Comparison of ENCODE assay signal across 7 mouse cellular contexts in the genomic region with DNA sequence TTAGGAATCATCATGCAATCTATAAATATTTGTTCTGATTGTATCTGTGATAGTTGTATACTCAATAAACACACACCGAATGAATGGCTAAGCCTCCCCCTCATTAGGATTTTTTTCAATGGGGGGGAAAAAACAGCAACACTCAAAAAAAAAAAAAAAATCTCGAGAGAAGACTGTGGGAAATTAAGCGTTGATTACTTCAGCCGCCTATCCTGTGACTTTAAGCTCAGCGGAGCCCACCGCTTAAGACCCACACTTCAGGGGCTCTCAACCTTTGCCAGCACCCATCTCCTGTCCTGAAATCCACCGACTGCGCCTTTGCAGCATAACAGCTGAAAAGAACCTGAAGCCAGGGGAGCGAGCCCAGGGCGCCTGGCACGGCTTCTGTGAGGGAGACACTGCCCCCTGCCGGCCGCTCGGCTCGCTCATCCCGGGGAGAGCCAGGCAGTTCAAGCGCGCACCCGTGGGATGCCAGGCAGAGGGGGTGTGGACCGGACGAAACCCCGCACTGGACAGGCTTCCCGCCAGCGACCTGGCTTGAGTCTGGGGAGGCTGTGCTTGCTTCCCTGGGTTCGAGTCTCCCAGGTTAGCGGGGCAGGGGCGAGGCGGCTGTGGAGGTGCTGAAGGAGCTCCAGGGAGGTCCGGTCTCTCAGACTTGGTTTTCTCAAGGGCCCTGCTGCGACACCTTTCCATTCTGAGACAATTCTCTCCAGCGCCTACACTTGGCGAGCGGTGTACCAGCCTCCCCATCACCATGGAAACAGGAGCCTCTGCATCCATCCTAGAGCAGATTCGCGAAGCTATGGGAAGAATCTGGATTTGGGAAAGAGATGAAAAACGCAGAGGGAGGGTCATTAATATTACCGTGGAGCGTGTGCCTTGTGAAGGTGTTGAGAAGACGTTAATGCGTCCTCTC. TPM values are rescaled to one million over a fixed set of nuclear protein-coding genes. Genes with fewer than 3 reads are reported as not detected.
A peak's percentile ranks its signal among the peaks of the same experiment; 100 is the strongest.
DNase-seq lines count a peak whose midpoint lies in the region; ATAC-seq and TF ChIP-seq lines count a peak whose summit lies in the region.

No protein-coding gene starts in this region.

- WGBS in embryonic facial prominence, embryonic 13.5 days = 6% methylated on average over 40 of the region's 40 CpGs
- 4% methylated on average over 40 of the region's 40 CpGs for WGBS in kidney, embryonic 14.5 days
- WGBS in limb, embryonic 14.5 days = 6% methylated on average over 35 of the region's 40 CpGs
- WGBS in midbrain, postnatal 0 days = 3% methylated on average over 39 of the region's 40 CpGs

- no peak overlapping the region for H3K27ac ChIP-seq in embryonic facial prominence, embryonic 13.5 days
- no peak overlapping the region for H3K27ac ChIP-seq in kidney, embryonic 14.5 days (ENCODE audit: low read depth, low read length)
- no peak overlapping the region for H3K27ac ChIP-seq in limb, embryonic 14.5 days (replicated peaks; ENCODE audit: low read depth, low read length)
- peak overlapping the region; percentile 84 for H3K27ac ChIP-seq in midbrain, postnatal 0 days (ENCODE audit: low read depth, low read length)

- TF ChIP-seq POLR2A in limb, embryonic 14.5 days (IDR thresholded peaks at IDR 0.05; ENCODE audit: borderline replicate concordance, extremely low read depth, insufficient read depth, insufficient read length) = no peak

- no peaks in the 10 kb centered on the region for H3K9me3 ChIP-seq in embryonic facial prominence, embryonic 13.5 days
- no peaks in the 10 kb centered on the region for H3K9me3 ChIP-seq in kidney, embryonic 14.5 days (ENCODE audit: control insufficient read depth, low read length)
- no peaks in the 10 kb centered on the region for H3K9me3 ChIP-seq in limb, embryonic 14.5 days (ENCODE audit: control insufficient read depth, low read length)
- H3K9me3 ChIP-seq in midbrain, postnatal 0 days (ENCODE audit: low read length) = no peaks in the 10 kb centered on the region

- H3K4me2 ChIP-seq in embryonic facial prominence, embryonic 13.5 days = peak overlapping the region; percentile 63
- H3K4me2 ChIP-seq in kidney, embryonic 14.5 days (replicated peaks; ENCODE audit: low read depth, low read length) = peak overlapping the region; percentile 59
- H3K4me2 ChIP-seq in limb, embryonic 14.5 days (replicated peaks; ENCODE audit: low read depth, low read length, severe bottlenecking) = peak overlapping the region; percentile 52
- H3K4me2 ChIP-seq in midbrain, postnatal 0 days (ENCODE audit: low read depth, low read length, poor library complexity, severe bottlenecking) = peak overlapping the region; percentile 58

- peak overlapping the region; percentile 41; the same call in 1 of the 2 replicates for H3K9ac ChIP-seq in embryonic facial prominence, embryonic 13.5 days
- H3K9ac ChIP-seq in kidney, embryonic 14.5 days (ENCODE audit: low read depth, low read length) = no peak overlapping the region
- no peak overlapping the region for H3K9ac ChIP-seq in limb, embryonic 14.5 days (ENCODE audit: low read depth, low read length, severe bottlenecking)
- peak overlapping the region; percentile 56; the same call in 1 of the 2 replicates for H3K9ac ChIP-seq in midbrain, postnatal 0 days (replicated peaks; ENCODE audit: low read length, poor library complexity, severe bottlenecking)

- H3K36me3 ChIP-seq in embryonic facial prominence, embryonic 13.5 days = no peaks in the 10 kb centered on the region
- H3K36me3 ChIP-seq in kidney, embryonic 14.5 days (ENCODE audit: control insufficient read depth, insufficient read depth, low read length) = no peaks in the 10 kb centered on the region
- H3K36me3 ChIP-seq in limb, embryonic 14.5 days (ENCODE audit: control insufficient read depth, insufficient read depth, low read length) = no peaks in the 10 kb centered on the region
- no peaks in the 10 kb centered on the region for H3K36me3 ChIP-seq in midbrain, postnatal 0 days (ENCODE audit: insufficient read depth, low read length)

- H3K4me1 ChIP-seq in embryonic facial prominence, embryonic 13.5 days = peaks cover 7% of the 10 kb centered on the region
- 0 out of 2 replicates have a peak, but pooled peaks cover 4% of the 10 kb centered on the region for H3K4me1 ChIP-seq in kidney, embryonic 14.5 days (ENCODE audit: control insufficient read depth, insufficient read depth, low read length)
- H3K4me1 ChIP-seq in limb, embryonic 14.5 days (ENCODE audit: control insufficient read depth, insufficient read depth, low read length) = no peaks in the 10 kb centered on the region
- no peaks in the 10 kb centered on the region for H3K4me1 ChIP-seq in midbrain, postnatal 0 days (ENCODE audit: insufficient read depth, low read length)

- peak; percentile 62; the same call in 1 of the 2 replicates for ATAC-seq in embryonic facial prominence, embryonic 13.5 days (ENCODE audit: insufficient number of reproducible peaks, insufficient read depth, low FRiP score, low TSS enrichment, low read depth)
- ATAC-seq in kidney, embryonic 14.5 days (ENCODE audit: low FRiP score, low TSS enrichment) = peak; percentile 88
- peak; percentile 75 for ATAC-seq in limb, embryonic 14.5 days (ENCODE audit: low FRiP score, low read depth)
- peak; percentile 90 for ATAC-seq in midbrain, postnatal 0 days (ENCODE audit: low FRiP score)

- TF ChIP-seq CTCF in midbrain, postnatal 0 days (IDR thresholded peaks at IDR 0.05) = peak; percentile 95

- peak overlapping the region; percentile 36 for H3K4me3 ChIP-seq in embryonic facial prominence, embryonic 13.5 days
- peak overlapping the region; percentile 28 for H3K4me3 ChIP-seq in kidney, embryonic 14.5 days (ENCODE audit: low read length)
- H3K4me3 ChIP-seq in limb, embryonic 14.5 days (replicated peaks; ENCODE audit: low read length) = peak overlapping the region; percentile 29
- peak overlapping the region; percentile 47 for H3K4me3 ChIP-seq in midbrain, postnatal 0 days (ENCODE audit: low read depth, low read length)

- peak; percentile 93 for DNase-seq in adrenal gland, postnatal 25 days
- DNase-seq in heart, adult 9 months (ENCODE audit: low spot score in 2 of 2) = peak; percentile 73 to 79
- DNase-seq in limb, embryonic 14.5 days (ENCODE audit: low spot score) = peak; percentile 79
- peak; percentile 84 for DNase-seq in midbrain, postnatal 0 days (ENCODE audit: low spot score)
- peak; percentile 72 to 89 for DNase-seq in spleen, postnatal 10 days (ENCODE audit: low spot score in 2 of 2)

- H3K27me3 ChIP-seq in embryonic facial prominence, embryonic 13.5 days = peaks cover 53% of the 10 kb centered on the region
- peaks cover 21% of the 10 kb centered on the region for H3K27me3 ChIP-seq in kidney, embryonic 14.5 days (ENCODE audit: control insufficient read depth, insufficient read depth, low read length)
- peaks cover 13% of the 10 kb centered on the region; the same call in 1 of the 2 replicates for H3K27me3 ChIP-seq in limb, embryonic 14.5 days (ENCODE audit: control insufficient read depth, insufficient read depth, low read length)
- H3K27me3 ChIP-seq in midbrain, postnatal 0 days (ENCODE audit: insufficient read depth, low read length) = 0 out of 2 replicates have a peak, but pooled peaks cover 4% of the 10 kb centered on the region

RNA-seq across cellular contexts. Expression of gene Ccdc65, which starts 8.6 kb away (rescaled TPM):
- total RNA-seq in adrenal gland, postnatal 25 days (2021) = 0.21 TPM in 1 of 2 replicates, not detected in the other
- 0.94 and 1.3 TPM in 2 replicates for polyA plus RNA-seq in embryonic facial prominence, embryonic 13.5 days (2015; fragmentation: Nextera tagmentation; extraction: Ambion mirVana)
- 0.69 and 1.0 TPM in 2 replicates for polyA plus RNA-seq in kidney, embryonic 14.5 days (2014; fragmentation: Nextera tagmentation; extraction: Ambion mirVana)
- polyA plus RNA-seq in limb, embryonic 14.5 days (2012; rRNA removed) = 0.48 and 0.55 TPM in 2 replicates
- 0.40 and 0.87 TPM in 2 replicates for polyA plus RNA-seq in limb, embryonic 14.5 days (2014; fragmentation: Nextera tagmentation; extraction: Ambion mirVana)
- 6.9 and 9.1 TPM in 2 replicates for total RNA-seq in midbrain, postnatal 0 days (2014; rRNA removed)
- polyA plus RNA-seq in midbrain, postnatal 0 days (2015; fragmentation: Nextera tagmentation; extraction: Ambion mirVana) = 11.4 and 12.3 TPM in 2 replicates

RNA-seq across cellular contexts. Expression of gene Rnd1, which starts 22.2 kb away (rescaled TPM):
- total RNA-seq in adrenal gland, postnatal 25 days (2021) = 1.5 TPM in 2 replicates
- 0.50 and 0.59 TPM in 2 replicates for polyA plus RNA-seq in embryonic facial prominence, embryonic 13.5 days (2015; fragmentation: Nextera tagmentation; extraction: Ambion mirVana)
- 0.28 and 0.31 TPM in 2 replicates for polyA plus RNA-seq in kidney, embryonic 14.5 days (2014; fragmentation: Nextera tagmentation; extraction: Ambion mirVana)
- polyA plus RNA-seq in limb, embryonic 14.5 days (2012; rRNA removed) = 1.1 and 1.5 TPM in 2 replicates
- polyA plus RNA-seq in limb, embryonic 14.5 days (2014; fragmentation: Nextera tagmentation; extraction: Ambion mirVana) = 0.35 and 0.45 TPM in 2 replicates
- total RNA-seq in midbrain, postnatal 0 days (2014; rRNA removed) = 34.5 and 42.9 TPM in 2 replicates
- 20.7 and 24.9 TPM in 2 replicates for polyA plus RNA-seq in midbrain, postnatal 0 days (2015; fragmentation: Nextera tagmentation; extraction: Ambion mirVana)

RNA-seq across cellular contexts. Expression of gene Fkbp11, which starts 28.6 kb away (rescaled TPM):
- total RNA-seq in adrenal gland, postnatal 25 days (2021) = 7.0 and 7.4 TPM in 2 replicates
- 40.9 and 48.3 TPM in 2 replicates for polyA plus RNA-seq in embryonic facial prominence, embryonic 13.5 days (2015; fragmentation: Nextera tagmentation; extraction: Ambion mirVana)
- 28.8 and 33.4 TPM in 2 replicates for polyA plus RNA-seq in kidney, embryonic 14.5 days (2014; fragmentation: Nextera tagmentation; extraction: Ambion mirVana)
- 58.9 and 90.9 TPM in 2 replicates for polyA plus RNA-seq in limb, embryonic 14.5 days (2012; rRNA removed)
- 74.4 and 82.7 TPM in 2 replicates for polyA plus RNA-seq in limb, embryonic 14.5 days (2014; fragmentation: Nextera tagmentation; extraction: Ambion mirVana)
- 1.0 and 2.8 TPM in 2 replicates for total RNA-seq in midbrain, postnatal 0 days (2014; rRNA removed)
- 4.4 and 5.4 TPM in 2 replicates for polyA plus RNA-seq in midbrain, postnatal 0 days (2015; fragmentation: Nextera tagmentation; extraction: Ambion mirVana)

RNA-seq across cellular contexts. Expression of gene Ddx23, which starts 36.8 kb away (rescaled TPM):
- total RNA-seq in adrenal gland, postnatal 25 days (2021) = 76.1 and 88.7 TPM in 2 replicates
- 34.5 and 35.4 TPM in 2 replicates for polyA plus RNA-seq in embryonic facial prominence, embryonic 13.5 days (2015; fragmentation: Nextera tagmentation; extraction: Ambion mirVana)
- polyA plus RNA-seq in kidney, embryonic 14.5 days (2014; fragmentation: Nextera tagmentation; extraction: Ambion mirVana) = 27.3 and 32.2 TPM in 2 replicates
- 47.0 and 54.0 TPM in 2 replicates for polyA plus RNA-seq in limb, embryonic 14.5 days (2012; rRNA removed)
- 22.6 and 26.5 TPM in 2 replicates for polyA plus RNA-seq in limb, embryonic 14.5 days (2014; fragmentation: Nextera tagmentation; extraction: Ambion mirVana)
- total RNA-seq in midbrain, postnatal 0 days (2014; rRNA removed) = 46.7 and 50.5 TPM in 2 replicates
- polyA plus RNA-seq in midbrain, postnatal 0 days (2015; fragmentation: Nextera tagmentation; extraction: Ambion mirVana) = 14.0 and 20.5 TPM in 2 replicates

Comparison
In these comparisons a context has a peak if more than half of its experiments do, and no peak if none do; other contexts are left out.
1. H3K9ac ChIP-seq: peak in embryonic facial prominence, embryonic 13.5 days (single experiment) and midbrain, postnatal 0 days (single experiment); none in kidney, embryonic 14.5 days (single experiment) and limb, embryonic 14.5 days (single experiment).
2. Peak in every context shown above with its lines, with median percentiles within 50 percentile points of each other: DNase-seq, ATAC-seq, H3K4me2 ChIP-seq and H3K4me3 ChIP-seq.